Mouse (Mus musculus): ENCODE measurements around the gene App. TPM values are rescaled to one million over a fixed set of nuclear protein-coding genes. Genes with fewer than 3 reads are reported as not detected.

The App gene
- polyA plus RNA-seq, 1 experiment from 2014 or later = 197 TPM

- Histone ChIP-seq H3K9ac (no peak overlapping the region), H3K4me2 (no peak overlapping the region), H3K4me3 (no peak overlapping the region), H3K9me3 (no peaks in the 10 kb centered on the region), H3K4me1 (no peaks in the 10 kb centered on the region), H3K27me3 (no peaks in the 10 kb centered on the region), H3K27ac (no peak overlapping the region), H3K36me3 (peaks cover 62% of the 10 kb centered on the region)
- WGBS = 92% methylated on average over 4 of the region's 4 CpGs
- ATAC-seq (ENCODE audit: insufficient number of reproducible peaks, insufficient read depth, low FRiP score, low TSS enrichment, low read depth) = no peak
Measured at GRCm38 (mm10) chr16:84966983-84967382, 206.6 kb downstream of the App start.

GRCm38 (mm10) chr16:84966096-84966495 is 207.5 kb downstream of the App start:
- ATAC-seq (ENCODE audit: insufficient number of reproducible peaks, insufficient read depth, low FRiP score, low TSS enrichment, low read depth) = no peak
- no peak overlapping the region for H3K27ac ChIP-seq
- H3K27me3 ChIP-seq = no peaks in the 10 kb centered on the region
- no peak overlapping the region for H3K4me2 ChIP-seq
- no peaks in the 10 kb centered on the region for H3K4me1 ChIP-seq
- H3K4me3 ChIP-seq = no peak overlapping the region
- H3K36me3 ChIP-seq = peaks cover 68% of the 10 kb centered on the region
- H3K9me3 ChIP-seq = no peaks in the 10 kb centered on the region
- no peak overlapping the region for H3K9ac ChIP-seq
- 69% methylated on average over 13 of the region's 13 CpGs for WGBS

- H3K36me3 ChIP-seq = peaks cover 69% of the 10 kb centered on the region
Measured at GRCm38 (mm10) chr16:84963960-84964359, 209.6 kb downstream of the App start.

GRCm38 (mm10) chr16:84963527-84963926 is 210.0 kb downstream of the App start:
- no peak overlapping the region for H3K27ac ChIP-seq
- no peaks in the 10 kb centered on the region for H3K9me3 ChIP-seq
- no peak overlapping the region for H3K9ac ChIP-seq
- H3K4me2 ChIP-seq = no peak overlapping the region
- H3K36me3 ChIP-seq = peaks cover 66% of the 10 kb centered on the region
- WGBS = 86% methylated on average over 12 of the region's 12 CpGs
- no peak overlapping the region for H3K4me3 ChIP-seq
- no peaks in the 10 kb centered on the region for H3K27me3 ChIP-seq
- no peaks in the 10 kb centered on the region for H3K4me1 ChIP-seq
- ATAC-seq (ENCODE audit: insufficient number of reproducible peaks, insufficient read depth, low FRiP score, low TSS enrichment, low read depth) = no peak

More at GRCm38 (mm10) chr16:84963960-84964359, 209.6 kb downstream of the App start:
- H3K27ac ChIP-seq = no peak overlapping the region
- no peak overlapping the region for H3K4me2 ChIP-seq
- H3K4me1 ChIP-seq = no peaks in the 10 kb centered on the region
- H3K9me3 ChIP-seq = no peaks in the 10 kb centered on the region
- no peak overlapping the region for H3K4me3 ChIP-seq
- H3K27me3 ChIP-seq = no peaks in the 10 kb centered on the region
- ATAC-seq (ENCODE audit: insufficient number of reproducible peaks, insufficient read depth, low FRiP score, low TSS enrichment, low read depth) = no peak
- H3K9ac ChIP-seq = no peak overlapping the region
- WGBS = 81% methylated on average over 9 of the region's 9 CpGs

GRCm38 (mm10) chr16:84957253-84957652 is 216.3 kb downstream of the App start:
- Histone ChIP-seq H3K4me2 (no peak overlapping the region), H3K27ac (no peak overlapping the region), H3K9ac (no peak overlapping the region), H3K9me3 (no peaks in the 10 kb centered on the region), H3K36me3 (peaks cover 44% of the 10 kb centered on the region), H3K27me3 (no peaks in the 10 kb centered on the region), H3K4me1 (no peaks in the 10 kb centered on the region), H3K4me3 (no peak overlapping the region)
- 59% methylated on average over 6 of the region's 6 CpGs for WGBS
- no peak for ATAC-seq (ENCODE audit: insufficient number of reproducible peaks, insufficient read depth, low FRiP score, low TSS enrichment, low read depth)

- Histone ChIP-seq H3K9ac (no peak overlapping the region), H3K36me3 (peaks cover 41% of the 10 kb centered on the region), H3K4me3 (no peak overlapping the region), H3K4me1 (no peaks in the 10 kb centered on the region), H3K27me3 (no peaks in the 10 kb centered on the region), H3K4me2 (no peak overlapping the region), H3K27ac (no peak overlapping the region), H3K9me3 (no peaks in the 10 kb centered on the region)
- ATAC-seq (ENCODE audit: insufficient number of reproducible peaks, insufficient read depth, low FRiP score, low TSS enrichment, low read depth) = no peak
- 95% methylated on average over 2 of the region's 2 CpGs for WGBS
Measured at GRCm38 (mm10) chr16:84956690-84957089, 216.9 kb downstream of the App start.

GRCm38 (mm10) chr16:84955840-84956239 is 217.7 kb downstream of the App start:
- H3K9ac ChIP-seq = no peak overlapping the region
- H3K4me2 ChIP-seq = no peak overlapping the region
- H3K27me3 ChIP-seq = no peaks in the 10 kb centered on the region
- H3K36me3 ChIP-seq = peaks cover 32% of the 10 kb centered on the region
- 56% methylated on average over 1 of the region's 1 CpGs for WGBS
- H3K27ac ChIP-seq = no peak overlapping the region
- ATAC-seq (ENCODE audit: insufficient number of reproducible peaks, insufficient read depth, low FRiP score, low TSS enrichment, low read depth) = no peak
- no peaks in the 10 kb centered on the region for H3K9me3 ChIP-seq
- H3K4me3 ChIP-seq = no peak overlapping the region
- H3K4me1 ChIP-seq = no peaks in the 10 kb centered on the region

GRCm38 (mm10) chr16:84955204-84955839 is 218.2 kb downstream of the App start:
- WGBS = 34% methylated on average over 26 of the region's 26 CpGs
- Histone ChIP-seq H3K27me3 (no peaks in the 10 kb centered on the region), H3K36me3 (peaks cover 27% of the 10 kb centered on the region), H3K4me3 (no peak overlapping the region), H3K9ac (no peak overlapping the region), H3K4me1 (no peaks in the 10 kb centered on the region), H3K9me3 (no peaks in the 10 kb centered on the region), H3K4me2 (peak overlapping the region; percentile 42), H3K27ac (no peak overlapping the region)
- peak; percentile 80 for ATAC-seq (ENCODE audit: insufficient number of reproducible peaks, insufficient read depth, low FRiP score, low TSS enrichment, low read depth)

GRCm38 (mm10) chr16:84931024-84931423 is 242.5 kb downstream of the App start:
- WGBS = 47% methylated on average over 3 of the region's 3 CpGs
- Histone ChIP-seq H3K9me3 (no peaks in the 10 kb centered on the region), H3K4me2 (no peak overlapping the region), H3K4me3 (no peak overlapping the region), H3K27me3 (no peaks in the 10 kb centered on the region), H3K27ac (peak overlapping the region; percentile 62; the same call in 1 of the 2 replicates), H3K36me3 (no peaks in the 10 kb centered on the region), H3K4me1 (peaks cover 7% of the 10 kb centered on the region), H3K9ac (no peak overlapping the region)
- ATAC-seq (ENCODE audit: insufficient number of reproducible peaks, insufficient read depth, low FRiP score, low TSS enrichment, low read depth) = no peak

GRCm38 (mm10) chr16:84927827-84928226 is 245.7 kb downstream of the App start:
- ATAC-seq (ENCODE audit: insufficient number of reproducible peaks, insufficient read depth, low FRiP score, low TSS enrichment, low read depth) = no peak
- Histone ChIP-seq H3K36me3 (no peaks in the 10 kb centered on the region), H3K27ac (no peak overlapping the region), H3K4me1 (peaks cover 7% of the 10 kb centered on the region), H3K27me3 (no peaks in the 10 kb centered on the region), H3K9ac (no peak overlapping the region), H3K9me3 (no peaks in the 10 kb centered on the region), H3K4me2 (no peak overlapping the region), H3K4me3 (no peak overlapping the region)
- 98% methylated on average over 1 of the region's 1 CpGs for WGBS

- Histone ChIP-seq H3K36me3 (no peaks in the 10 kb centered on the region), H3K27ac (peak overlapping the region; percentile 72), H3K4me3 (no peak overlapping the region), H3K4me1 (peaks cover 7% of the 10 kb centered on the region), H3K4me2 (no peak overlapping the region), H3K9me3 (no peaks in the 10 kb centered on the region), H3K9ac (no peak overlapping the region), H3K27me3 (no peaks in the 10 kb centered on the region)
- WGBS = 24% methylated on average over 5 of the region's 5 CpGs
- peak; percentile 26; the same call in 1 of the 2 replicates for ATAC-seq (ENCODE audit: insufficient number of reproducible peaks, insufficient read depth, low FRiP score, low TSS enrichment, low read depth)
Measured at GRCm38 (mm10) chr16:84919649-84920308, 253.8 kb downstream of the App start.

GRCm38 (mm10) chr16:84919087-84919486 is 254.5 kb downstream of the App start:
- H3K4me2 ChIP-seq = no peak overlapping the region
- no peaks in the 10 kb centered on the region for H3K27me3 ChIP-seq
- WGBS = 65% methylated on average over 3 of the region's 3 CpGs

More at GRCm38 (mm10) chr16:84919087-84919486, 254.5 kb downstream of the App start:
- no peak overlapping the region for H3K9ac ChIP-seq
- H3K9me3 ChIP-seq = no peaks in the 10 kb centered on the region
- H3K27ac ChIP-seq = no peak overlapping the region; the same call in 1 of the 2 replicates
- peaks cover 7% of the 10 kb centered on the region for H3K4me1 ChIP-seq
- ATAC-seq (ENCODE audit: insufficient number of reproducible peaks, insufficient read depth, low FRiP score, low TSS enrichment, low read depth) = no peak
- H3K36me3 ChIP-seq = no peaks in the 10 kb centered on the region
- H3K4me3 ChIP-seq = no peak overlapping the region

All from embryonic facial prominence, embryonic 13.5 days (tissue).